Mouse (Mus musculus): ENCODE measurements at regions not wholly inside any gene's neighbourhood (a gene's known extent, or its start where the extent isn't known, plus 50 kb on each side); places are given as distances from the start of the nearest gene placed in this dataset.

DNA sequence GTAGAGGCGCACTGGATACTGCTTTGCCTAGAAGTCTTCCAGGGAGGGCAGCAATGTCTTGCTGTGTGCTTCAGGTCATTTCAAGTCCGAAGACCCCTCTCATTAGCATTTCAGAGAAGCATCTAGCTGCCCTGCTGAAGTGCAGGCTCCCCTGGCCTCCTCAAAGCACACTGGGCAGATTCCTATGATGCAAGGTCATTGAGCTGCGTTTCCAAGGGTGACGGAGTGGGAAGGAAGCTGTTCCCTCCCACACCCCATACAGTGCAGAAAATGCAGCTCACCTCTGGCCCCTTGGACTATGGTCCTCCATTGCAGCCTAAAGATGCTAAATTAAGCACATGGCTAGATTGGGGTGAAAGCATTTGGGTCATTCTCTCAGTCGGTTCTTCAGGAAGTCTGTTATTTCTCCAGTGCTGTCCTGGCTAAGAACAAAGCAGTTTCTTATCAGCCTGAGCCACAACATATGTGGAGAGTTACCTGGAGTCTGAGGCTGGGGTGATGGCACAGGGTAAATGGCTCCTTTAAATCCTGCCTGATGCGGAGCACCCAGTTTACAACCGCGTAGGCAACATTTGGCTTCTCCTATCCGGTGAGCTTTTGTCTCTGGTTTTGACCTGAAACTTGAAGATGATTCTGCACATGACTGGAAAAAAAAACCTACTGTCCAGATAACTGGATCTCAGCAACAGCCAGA is 52.6 kb upstream of the Parp11 start:
- no peak for TF ChIP-seq FLI1 (IDR thresholded peaks at IDR 0.05; ENCODE audit: low read length)
- TF ChIP-seq GATA1 (IDR thresholded peaks at IDR 0.05; ENCODE audit: borderline replicate concordance, low read length) = no peak

All from megakaryocyte, embryonic 14.5 days (primary cell).